Mouse (Mus musculus): ENCODE results near the gene Scn10a.

Gene Scn10a

GRCm38 (mm10) chr9:119719222-119719621 lies at the start of gene Scn10a:
Gene Scn10a (minus strand): TSS chr9:119719322.
- DNase-seq (ENCODE audit: low read depth): no peak

- DNase-seq (ENCODE audit: low read depth): peak; percentile 38
Measured at GRCm38 (mm10) chr9:119768585-119768984, 49.5 kb upstream of the Scn10a start.

GRCm38 (mm10) chr9:119760226-119760625 lies 41.1 kb upstream of the Scn10a start:
- no peak for DNase-seq (ENCODE audit: low read depth)

- DNase-seq (ENCODE audit: low read depth): no peak
Measured at GRCm38 (mm10) chr9:119759457-119759856, 40.3 kb upstream of the Scn10a start.

- peak; percentile 28 for DNase-seq (ENCODE audit: low read depth)
Measured at GRCm38 (mm10) chr9:119751507-119751906, 32.4 kb upstream of the Scn10a start.

GRCm38 (mm10) chr9:119749112-119749511 lies 30.0 kb upstream of the Scn10a start:
- no peak for DNase-seq (ENCODE audit: low read depth)

- peak; percentile 52 for DNase-seq (ENCODE audit: low read depth)
Measured at GRCm38 (mm10) chr9:119743900-119744299, 24.8 kb upstream of the Scn10a start.

- no peak for DNase-seq (ENCODE audit: low read depth)
Measured at GRCm38 (mm10) chr9:119743312-119743711, 24.2 kb upstream of the Scn10a start.

GRCm38 (mm10) chr9:119741101-119741786 lies 22.1 kb upstream of the Scn10a start:
- DNase-seq (ENCODE audit: low read depth): no peak

GRCm38 (mm10) chr9:119728412-119729097 lies 9.4 kb upstream of the Scn10a start:
- DNase-seq (ENCODE audit: low read depth): no peak

GRCm38 (mm10) chr9:119726990-119727389 lies 7.9 kb upstream of the Scn10a start:
- DNase-seq (ENCODE audit: low read depth): no peak

- no peak for DNase-seq (ENCODE audit: low read depth)
Measured at GRCm38 (mm10) chr9:119725293-119725862, 6.3 kb upstream of the Scn10a start.

- DNase-seq (ENCODE audit: low read depth): peak; percentile 45
Measured at GRCm38 (mm10) chr9:119706700-119707099, 12.4 kb downstream of the Scn10a start.

- DNase-seq (ENCODE audit: low read depth): no peak
Measured at GRCm38 (mm10) chr9:119691505-119691904, 27.6 kb downstream of the Scn10a start.

GRCm38 (mm10) chr9:119691001-119691400 lies 28.1 kb downstream of the Scn10a start:
- DNase-seq (ENCODE audit: low read depth): no peak

- DNase-seq (ENCODE audit: low read depth): no peak
Measured at GRCm38 (mm10) chr9:119687893-119688292, 31.2 kb downstream of the Scn10a start.

- no peak for DNase-seq (ENCODE audit: low read depth)
Measured at GRCm38 (mm10) chr9:119686187-119686586, 32.9 kb downstream of the Scn10a start.

- no peak for DNase-seq (ENCODE audit: low read depth)
Measured at GRCm38 (mm10) chr9:119680896-119681295, 38.2 kb downstream of the Scn10a start.

- DNase-seq (ENCODE audit: low read depth): peak; percentile 4
Measured at GRCm38 (mm10) chr9:119664109-119664508, 55.0 kb downstream of the Scn10a start.

GRCm38 (mm10) chr9:119656111-119656510 lies 63.0 kb downstream of the Scn10a start:
- no peak for DNase-seq (ENCODE audit: low read depth)

GRCm38 (mm10) chr9:119653758-119654157 lies 65.4 kb downstream of the Scn10a start:
- DNase-seq (ENCODE audit: low read depth): no peak

- DNase-seq (ENCODE audit: low read depth): peak; percentile 51
Measured at GRCm38 (mm10) chr9:119646942-119647547, 72.1 kb downstream of the Scn10a start.

GRCm38 (mm10) chr9:119641985-119642384 lies 77.1 kb downstream of the Scn10a start:
- no peak for DNase-seq (ENCODE audit: low read depth)

All from c-Kit-positive CD71-negative TER-119-negative erythroid progenitor cells, embryonic 14.5 days (primary cell).